Mouse (Mus musculus) thymus, adult 2 months (tissue): Measurements from ENCODE around the gene Ttc39a.

ENCODE experiments used
- CTCF ChIP-seq: fragments of 200-500 bp; IDR thresholded peaks from 2 replicates; pipeline ENCODE4 v1.5.1; 2012; ENCODE audit warnings: mild to moderate bottlenecking, control low read depth, low read length, moderate library complexity, borderline replicate concordance; ENCODE audit not compliant: control insufficient read depth, poor library complexity, insufficient read depth; ENCODE audit errors: extremely low read depth
- POLR2A ChIP-seq: fragments of 200-500 bp; IDR thresholded peaks from 2 replicates; pipeline ENCODE4 v1.6.1; 2012; ENCODE audit warnings: mild to moderate bottlenecking, low read length, control low read depth, moderate library complexity; ENCODE audit not compliant: control insufficient read depth, poor library complexity, insufficient read depth; ENCODE audit errors: extremely low read depth

DNA sequence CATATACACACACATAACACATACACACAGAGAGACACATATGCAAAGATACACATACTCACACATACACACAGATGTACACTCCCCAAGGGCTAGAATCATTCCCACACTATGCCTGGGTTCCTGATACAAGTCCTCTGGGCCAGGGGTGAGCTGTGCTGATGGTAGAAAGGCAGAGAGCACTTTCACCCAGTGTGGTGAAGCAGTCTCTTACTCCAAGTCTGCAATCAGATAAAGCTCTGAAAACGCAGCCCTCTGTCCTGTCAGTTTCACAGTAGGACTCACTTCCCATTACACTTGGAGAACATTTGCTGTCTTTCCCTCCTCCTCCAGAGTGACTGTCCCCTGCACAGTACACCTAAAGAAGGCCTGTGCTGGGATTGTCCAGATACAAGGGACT lies 20.6 kb downstream of the Ttc39a start:
- TF ChIP-seq CTCF (no peak), POLR2A (no peak)
